Mouse (Mus musculus) heart, embryonic 14.5 days (tissue): ENCODE data around the gene Gapvd1. TPM values are rescaled to one million over a fixed set of nuclear protein-coding genes. Genes with fewer than 3 reads are reported as not detected.

ENCODE experiments used
- ATAC-seq: fragments of 200-750 bp; cut with Nextera tagmentation; 2 replicates; pipeline ENCODE4 v1.8.0; 2017; ENCODE audit warnings: low read depth, moderate TSS enrichment; ENCODE audit not compliant: insufficient number of reproducible peaks, insufficient read depth, low FRiP score
- H3K27ac ChIP-seq, 2 experiments: fragments of 200-500 bp in 1 of 2; fragments of 300-500 bp in 1 of 2; sonication (generic) in 1 of 2; replicated peaks in 1 of 2; 2 replicates each; pipeline ENCODE4 v1.5.1; 2012 to 2014; ENCODE audit warnings: low read depth in 2 of 2, low read length in 2 of 2, control low read depth in 1 of 2, mild to moderate bottlenecking in 1 of 2, mixed read lengths in 1 of 2; ENCODE audit not compliant: control insufficient read depth in 1 of 2, insufficient read depth in 1 of 2
- H3K27me3 ChIP-seq: fragments of 300-500 bp; sonication (generic); 2 replicates; pipeline ENCODE4 v1.6.1; 2014; ENCODE audit warnings: mild to moderate bottlenecking, low read length, control low read depth; ENCODE audit not compliant: control insufficient read depth, insufficient read depth
- H3K36me3 ChIP-seq: fragments of 300-500 bp; sonication (generic); 2 replicates; pipeline ENCODE4 v1.6.1; 2014; ENCODE audit warnings: mild to moderate bottlenecking, control low read depth, low read length, mixed read lengths; ENCODE audit not compliant: control insufficient read depth, insufficient read depth
- H3K4me1 ChIP-seq, 2 experiments: fragments of 200-500 bp in 1 of 2; fragments of 300-500 bp in 1 of 2; sonication (generic) in 1 of 2; 2 replicates each; pipeline ENCODE4 v1.6.1; 2012 to 2014; ENCODE audit warnings: low read length in 2 of 2, control low read depth in 1 of 2, mixed read lengths in 1 of 2; ENCODE audit not compliant: control insufficient read depth in 2 of 2, insufficient read depth in 2 of 2
- H3K4me2 ChIP-seq: fragments of 300-500 bp; sonication (generic); 2 replicates; pipeline ENCODE4 v1.6.1; 2014; ENCODE audit warnings: mild to moderate bottlenecking, low read length
- H3K4me3 ChIP-seq, 2 experiments: fragments of 200-500 bp in 1 of 2; fragments of 300-500 bp in 1 of 2; sonication (generic) in 1 of 2; 2 replicates each; pipeline ENCODE4 v1.5.1; 2012 to 2014; ENCODE audit warnings: low read length in 2 of 2, mild to moderate bottlenecking in 2 of 2, control low read depth in 1 of 2, low read depth in 1 of 2, moderate library complexity in 1 of 2; ENCODE audit not compliant: control insufficient read depth in 1 of 2, insufficient read depth in 1 of 2
- H3K9ac ChIP-seq: fragments of 300-500 bp; sonication (generic); 2 replicates; pipeline ENCODE4 v1.6.1; 2014; ENCODE audit warnings: mild to moderate bottlenecking, low read length
- H3K9me3 ChIP-seq: fragments of 300-500 bp; sonication (generic); 2 replicates; pipeline ENCODE4 v1.6.1; 2016; ENCODE audit warnings: low read length, control low read depth; ENCODE audit not compliant: control insufficient read depth
- WGBS: fragments of 180-500 bp; shearing (Covaris S2); extraction: QIAGEN DNeasy Blood & Tissue Kit; methylation state at CpG from one replicate; pipeline ENCODE4 v1.1.7; 2014; 5-methylcytosine and 5-hydroxymethylcytosine counted together
- polyA plus RNA-seq: library from polyadenylated mRNA; unstranded; fragments of >200 nt; fragmentation: Nextera tagmentation; extraction: Ambion mirVana; gene quantifications from 2 replicates; pipeline ENCODE4 v1.2.1, GENCODE M21; 2014

The Gapvd1 gene
- polyA plus RNA-seq, 1 experiment from 2014 or later: 66.2 TPM

- peak overlapping the region; percentile 9; the same call in 1 of the 2 replicates for H3K4me2 ChIP-seq
- 37% methylated on average over 14 of the region's 14 CpGs for WGBS
- 0 out of 2 replicates have a peak, but pooled peaks have one; percentile 33 for ATAC-seq
Measured at GRCm38 (mm10) chr2:34783064-34784020, 28.3 kb upstream of the Gapvd1 start.

DNA sequence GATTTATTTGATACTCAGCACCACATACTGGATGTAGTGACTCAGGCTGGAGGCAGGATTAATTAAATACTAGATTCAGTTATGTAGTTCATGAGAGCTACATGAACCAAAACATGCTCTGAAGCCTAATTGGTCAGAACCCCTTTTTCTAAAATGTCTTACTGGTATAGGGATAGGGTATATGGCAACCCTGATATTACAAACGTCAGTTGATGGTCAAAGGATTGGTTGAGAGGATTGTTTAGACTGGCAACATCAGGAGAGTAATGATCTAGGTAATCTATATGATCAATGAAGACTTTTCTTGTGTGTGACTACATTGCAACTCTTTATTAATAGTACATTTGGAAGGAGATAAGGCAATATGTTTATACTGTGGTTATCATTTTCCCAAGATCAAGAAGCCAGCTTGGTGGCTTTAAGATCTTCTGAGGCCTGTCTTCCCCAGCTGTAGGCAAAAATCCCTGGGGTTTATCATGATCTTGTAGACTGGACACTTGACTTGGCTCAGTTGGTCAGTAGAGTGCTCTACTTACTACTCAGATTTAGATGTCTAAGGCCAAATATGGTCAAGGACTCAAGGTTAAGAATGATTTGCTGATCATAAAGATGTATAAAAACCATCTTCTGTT lies 22.3 kb upstream of the Gapvd1 start:
- Histone ChIP-seq H3K9ac (no peak overlapping the region), H3K9me3 (no peaks in the 10 kb centered on the region), H3K4me3 (0 out of 4 replicates have a peak overlapping the region, but pooled peaks of 1 of the 2 experiments have one; percentile 1), H3K36me3 (peaks cover 89% of the 10 kb centered on the region), H3K4me2 (peak overlapping the region; percentile 72; the same call in 1 of the 2 replicates), H3K27ac (no peak overlapping the region), H3K27me3 (no peaks in the 10 kb centered on the region), H3K4me1 (peaks cover 8 to 41% of the 10 kb centered on the region in 2 experiments)
- no peak for ATAC-seq
- 61% methylated on average over 1 of the region's 1 CpGs for WGBS

More at GRCm38 (mm10) chr2:34783064-34784020, 28.3 kb upstream of the Gapvd1 start:
- Histone ChIP-seq H3K4me3 (no peak overlapping the region), H3K36me3 (peaks cover 60% of the 10 kb centered on the region), H3K9ac (no peak overlapping the region), H3K9me3 (no peaks in the 10 kb centered on the region), H3K27me3 (no peaks in the 10 kb centered on the region), H3K27ac (peak overlapping the region; percentile 24 to 59), H3K4me1 (0 out of 4 replicates have a peak, but pooled peaks cover 0 to 8% of the 10 kb centered on the region in 2 experiments)

DNA sequence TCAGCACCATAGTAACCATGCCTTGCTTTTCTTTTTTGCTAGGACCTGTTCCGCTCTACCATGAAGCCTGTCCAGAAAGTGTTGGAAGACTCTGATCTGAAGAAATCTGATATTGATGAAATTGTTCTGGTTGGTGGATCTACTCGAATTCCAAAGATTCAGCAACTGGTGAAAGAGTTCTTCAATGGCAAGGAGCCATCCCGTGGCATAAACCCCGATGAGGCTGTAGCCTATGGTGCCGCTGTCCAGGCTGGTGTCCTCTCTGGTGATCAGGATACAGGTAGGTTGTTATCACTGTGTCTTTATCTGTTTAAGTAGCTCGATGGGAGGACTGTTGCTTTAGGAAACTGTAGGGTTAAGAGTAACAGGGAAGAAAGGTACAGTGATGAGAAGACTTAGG lies 19.5 kb upstream of the Gapvd1 start:
- WGBS: 79% methylated on average over 6 of the region's 6 CpGs
- Histone ChIP-seq H3K4me2 (peak overlapping the region; percentile 72), H3K36me3 (peaks cover 70% of the 10 kb centered on the region), H3K9ac (peak overlapping the region; percentile 52), H3K27me3 (no peaks in the 10 kb centered on the region), H3K4me3 (peak overlapping the region in 1 of 2 experiments; percentile 86; a peak in 3 of 4 replicates), H3K4me1 (peaks cover 8 to 48% of the 10 kb centered on the region in 2 experiments), H3K27ac (no peak overlapping the region), H3K9me3 (no peaks in the 10 kb centered on the region)
- ATAC-seq: no peak

- Histone ChIP-seq H3K9ac (peak overlapping the region; percentile 99), H3K4me2 (peak overlapping the region; percentile 72), H3K4me3 (peak overlapping the region; percentile 11 to 86), H3K27ac (no peak overlapping the region), H3K27me3 (no peaks in the 10 kb centered on the region), H3K36me3 (peaks cover 62% of the 10 kb centered on the region), H3K9me3 (no peaks in the 10 kb centered on the region), H3K4me1 (peaks cover 8 to 48% of the 10 kb centered on the region in 2 experiments)
- WGBS: 72% methylated on average over 4 of the region's 4 CpGs
- no peak for ATAC-seq
Measured at GRCm38 (mm10) chr2:34773673-34774072, 18.6 kb upstream of the Gapvd1 start.

DNA sequence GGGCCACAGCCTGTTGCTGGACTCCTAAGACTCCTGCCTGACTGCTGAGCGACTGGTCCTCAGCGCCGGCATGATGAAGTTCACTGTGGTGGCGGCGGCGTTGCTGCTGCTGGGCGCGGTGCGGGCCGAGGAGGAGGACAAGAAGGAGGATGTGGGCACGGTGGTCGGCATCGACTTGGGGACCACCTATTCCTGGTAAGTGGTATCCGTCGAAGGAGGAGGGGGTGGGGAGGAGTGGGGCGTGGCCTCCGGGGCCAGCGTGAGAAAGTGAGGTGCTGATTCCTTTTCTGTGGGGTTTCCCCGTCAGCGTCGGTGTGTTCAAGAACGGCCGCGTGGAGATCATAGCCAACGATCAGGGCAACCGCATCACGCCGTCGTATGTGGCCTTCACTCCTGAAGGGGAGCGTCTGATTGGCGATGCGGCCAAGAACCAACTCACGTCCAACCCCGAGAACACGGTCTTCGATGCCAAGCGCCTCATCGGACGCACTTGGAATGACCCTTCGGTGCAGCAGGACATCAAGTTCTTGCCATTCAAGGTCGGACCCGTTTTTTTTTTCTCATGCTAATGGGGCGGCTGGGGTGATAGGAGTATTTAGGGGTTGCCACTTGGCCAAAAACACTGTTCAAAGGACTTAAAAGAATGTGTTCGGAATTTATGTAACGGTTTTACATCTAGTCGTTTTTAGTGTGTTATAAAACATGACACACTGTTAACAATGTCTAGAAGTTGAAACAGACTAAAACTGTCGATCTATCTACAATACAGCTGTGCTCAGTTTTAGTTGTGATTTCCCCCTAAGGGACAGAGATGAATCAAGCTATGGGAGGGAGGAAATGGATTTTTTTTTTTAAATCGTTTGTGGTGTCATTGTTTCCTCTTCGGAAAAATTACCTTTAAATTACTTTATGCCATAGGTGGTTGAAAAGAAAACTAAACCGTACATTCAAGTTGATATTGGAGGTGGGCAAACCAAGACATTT lies 17.5 kb upstream of the Gapvd1 start:
- Histone ChIP-seq H3K9ac (peak overlapping the region; percentile 99), H3K4me2 (peak overlapping the region; percentile 72), H3K4me1 (peaks cover 8 to 48% of the 10 kb centered on the region in 2 experiments), H3K36me3 (peaks cover 51% of the 10 kb centered on the region), H3K4me3 (peak overlapping the region; percentile 63 to 86), H3K27me3 (no peaks in the 10 kb centered on the region), H3K9me3 (no peaks in the 10 kb centered on the region), H3K27ac (peak overlapping the region; percentile 67 to 86)
- 3% methylated on average over 50 of the region's 50 CpGs for WGBS
- peak; percentile 5; the same call in 1 of the 2 replicates for ATAC-seq

DNA sequence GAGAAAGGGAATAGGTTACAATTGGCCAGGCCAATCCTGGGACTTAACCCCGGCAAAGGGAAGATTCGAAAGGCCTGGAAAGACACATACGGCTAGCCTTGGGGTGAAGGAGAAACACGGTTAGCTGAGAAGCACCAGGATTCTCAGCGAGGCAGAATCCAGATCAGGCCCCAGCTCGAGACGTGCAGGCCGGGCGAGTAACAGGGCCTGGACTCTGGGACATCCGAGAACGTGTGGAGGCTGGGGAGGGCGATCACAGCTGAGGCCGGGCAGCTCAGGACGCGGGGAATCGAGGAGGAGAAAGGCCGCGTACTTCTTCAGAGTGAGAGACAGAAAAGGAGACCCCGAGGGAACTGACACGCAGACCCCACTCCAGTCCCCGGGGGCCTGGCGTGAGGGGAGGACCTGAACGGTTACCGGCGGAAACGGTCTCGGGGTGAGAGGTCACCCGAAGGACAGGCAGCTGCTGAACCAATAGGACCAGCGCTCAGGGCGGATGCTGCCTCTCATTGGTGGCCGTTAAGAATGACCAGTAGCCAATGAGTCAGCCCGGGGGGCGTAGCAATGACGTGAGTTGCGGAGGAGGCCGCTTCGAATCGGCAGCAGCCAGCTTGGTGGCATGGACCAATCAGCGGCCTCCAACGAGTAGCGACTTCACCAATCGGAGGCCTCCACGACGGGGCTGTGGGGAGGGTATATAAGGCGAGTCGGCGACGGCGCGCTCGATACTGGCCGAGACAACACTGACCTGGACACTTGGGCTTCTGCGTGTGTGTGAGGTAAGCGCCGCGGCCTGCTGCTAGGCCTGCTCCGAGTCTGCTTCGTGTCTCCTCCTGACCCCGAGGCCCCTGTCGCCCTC lies 16.6 kb upstream of the Gapvd1 start, which contains the start of gene Hspa5:
TSS of gene Hspa5 (plus strand) at position 603 of the 859 bp plus-strand sequence.
- peaks cover 42% of the 10 kb centered on the region for H3K36me3 ChIP-seq
- peak within 1 kb of the TSS; percentile 79 for H3K4me2 ChIP-seq
- no peaks in the 10 kb centered on the region for H3K9me3 ChIP-seq
- H3K27me3 ChIP-seq: no peaks in the 10 kb centered on the region
- peaks cover 8 to 40% of the 10 kb centered on the region in 2 experiments for H3K4me1 ChIP-seq
- peak within 1 kb of the TSS; percentile 87 to 92 for H3K27ac ChIP-seq
- under 1% methylated on average over 60 of the region's 60 CpGs for WGBS
- H3K4me3 ChIP-seq: peak within 1 kb of the TSS; percentile 86 to 88
- peak within 1 kb of the TSS; percentile 99 for H3K9ac ChIP-seq
- peak; percentile 98 for ATAC-seq
